Mouse (Mus musculus): Measurements from ENCODE around the gene Vmn1r201.

Gene Vmn1r201

DNA sequence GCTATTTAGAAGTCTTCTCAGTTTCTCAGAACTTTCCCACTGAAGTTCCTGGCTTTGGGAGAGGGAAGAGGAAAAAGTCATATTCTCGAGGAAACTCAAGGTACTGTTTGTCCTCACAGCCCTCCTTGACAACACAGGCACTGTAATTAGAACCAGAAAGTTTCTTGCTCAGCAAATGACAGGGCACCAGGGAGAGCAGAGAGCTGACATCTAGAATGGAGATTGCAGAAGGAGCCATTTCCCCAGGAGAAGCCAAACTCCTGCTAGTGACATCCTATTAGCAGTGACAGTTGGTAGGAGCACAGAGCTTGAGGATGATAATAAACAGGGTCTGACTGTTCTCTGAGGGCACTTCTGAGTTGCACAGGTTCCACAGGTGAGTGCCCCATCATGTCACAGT lies at the start of gene Vmn1r201:
TSS of gene Vmn1r201 (plus strand) at position 301 of the 400 bp plus-strand sequence.
- DNase-seq, result no peak

DNA sequence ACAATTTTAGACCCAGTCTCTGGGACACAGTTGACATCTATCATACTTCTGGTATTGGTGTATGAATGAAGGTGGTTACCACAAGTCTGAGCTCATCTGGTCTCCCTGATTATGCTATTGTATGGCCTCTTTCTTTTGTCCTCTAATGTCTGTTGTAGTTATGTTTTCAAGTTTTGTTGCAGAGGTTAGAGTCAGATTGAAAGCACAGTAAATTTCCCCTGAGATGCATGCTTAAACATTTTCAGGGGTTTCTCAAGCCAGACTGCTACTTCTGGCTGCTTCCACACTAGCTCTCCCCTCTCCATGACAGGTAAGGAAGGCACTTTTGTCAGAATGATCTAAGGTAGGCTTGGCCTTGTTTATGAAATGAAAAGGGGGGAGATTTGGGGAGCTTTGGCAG lies 16.6 kb upstream of the Vmn1r201 start:
- DNase-seq, result no peak

DNA sequence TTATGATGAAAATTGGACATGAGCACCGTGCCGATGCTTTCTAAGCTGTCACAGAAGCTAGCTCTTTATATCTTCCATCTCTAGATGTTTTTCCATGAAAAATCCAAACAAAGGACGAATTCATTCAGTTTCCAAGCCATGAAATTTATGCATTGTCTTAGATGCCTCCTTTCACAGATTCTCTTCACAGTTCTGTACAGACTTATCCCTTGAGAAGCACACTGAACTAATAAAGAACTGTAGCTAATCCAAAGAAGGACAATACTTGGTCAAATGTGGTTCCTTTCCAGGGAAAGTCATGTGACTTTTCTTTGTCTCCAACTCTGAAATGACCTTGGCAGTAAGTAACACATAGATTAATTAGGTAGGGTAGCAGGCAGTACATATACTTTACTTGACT lies 30.7 kb downstream of the Vmn1r201 start:
- no peak for DNase-seq

DNA sequence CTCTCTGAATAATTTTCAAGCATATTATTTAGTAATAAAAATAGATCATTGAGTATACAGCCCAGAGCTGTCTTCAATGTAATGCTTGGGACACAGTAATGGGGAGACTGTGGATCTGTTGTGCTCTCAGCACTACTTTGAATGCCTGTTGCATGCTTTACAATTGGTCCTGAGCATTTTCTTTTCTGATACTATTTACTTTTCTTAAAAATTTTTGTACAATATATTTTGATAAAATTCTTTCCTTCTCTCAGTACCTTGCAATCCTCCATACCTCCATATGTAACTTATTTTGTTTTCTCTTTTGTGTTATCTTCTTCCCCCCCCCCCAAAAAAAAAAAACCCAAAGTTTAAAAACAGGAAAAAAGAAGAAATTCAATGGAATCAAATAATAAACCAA lies 33.6 kb downstream of the Vmn1r201 start, which contains the start of gene Vmn1r202:
TSS of gene Vmn1r202 (minus strand) at position 101 of the 400 bp plus-strand sequence.
- no peak for DNase-seq

DNA sequence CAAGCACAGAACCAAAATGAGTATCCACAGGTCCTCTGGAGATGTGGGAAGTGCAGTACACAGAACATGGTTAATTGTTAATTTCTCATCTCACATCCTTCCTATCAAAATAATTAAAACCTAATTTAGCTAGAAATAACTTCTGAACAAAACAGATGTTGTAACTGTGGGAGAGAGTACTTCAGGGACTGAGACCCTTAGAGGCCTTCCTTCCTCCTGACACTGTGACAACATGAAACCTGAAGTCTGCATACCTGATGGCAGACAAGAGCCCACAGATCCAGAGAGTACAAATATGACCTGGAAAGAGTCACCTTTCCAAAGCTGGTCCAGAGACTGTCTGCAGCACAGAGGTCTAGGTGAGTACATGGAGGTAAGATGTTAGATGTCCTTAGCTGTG lies 46.1 kb downstream of the Vmn1r201 start, which contains the start of gene Vmn1r203:
TSS of gene Vmn1r203 (plus strand) at position 301 of the 400 bp plus-strand sequence.
- no peak for DNase-seq
